Mouse (Mus musculus): Measurements from ENCODE around the gene Anapc11.

The Anapc11 gene

DNA sequence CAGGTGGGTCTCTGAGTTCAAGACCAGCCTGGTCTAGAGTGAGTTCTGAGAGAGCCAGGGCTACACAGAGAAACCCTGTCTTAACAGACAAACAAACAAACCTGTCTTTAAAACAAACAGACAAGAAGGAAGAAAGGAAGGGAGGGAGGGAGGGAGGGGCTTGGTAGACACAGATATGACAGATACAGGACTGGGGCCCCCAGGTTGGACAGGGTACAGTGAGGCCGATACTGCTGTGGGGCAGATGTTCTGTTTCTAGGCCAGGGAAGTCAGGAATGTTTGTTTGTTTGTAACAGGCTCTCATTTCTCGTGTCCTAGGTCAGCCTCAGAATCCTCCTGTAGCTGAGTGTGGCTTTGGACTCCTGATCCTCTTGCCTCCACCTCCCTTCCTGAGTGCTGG lies 5.3 kb downstream of the Anapc11 start:
- no peak for ATAC-seq (ENCODE audit: insufficient number of reproducible peaks, low FRiP score, low TSS enrichment)

DNA sequence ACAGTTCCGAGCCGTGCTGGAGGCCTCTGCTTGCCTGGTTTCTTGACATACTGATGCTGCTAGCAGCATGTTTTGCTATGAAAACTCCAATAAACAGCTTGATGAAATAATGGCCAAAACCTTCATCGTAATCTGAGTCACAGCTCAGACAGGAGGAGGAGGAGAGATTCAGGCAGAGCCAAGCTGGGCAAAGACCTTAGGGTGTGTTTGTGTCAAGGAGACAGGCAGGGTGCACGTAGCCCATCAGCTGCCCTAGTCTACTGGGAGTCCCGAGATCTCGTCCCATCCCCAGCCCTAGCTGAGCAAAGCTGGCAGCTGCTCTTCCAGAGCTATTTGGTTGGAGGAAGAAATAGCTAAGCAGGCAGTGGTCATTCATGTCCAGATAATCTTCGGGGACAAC lies 7.4 kb downstream of the Anapc11 start:
- no peak for ATAC-seq (ENCODE audit: insufficient number of reproducible peaks, low FRiP score, low TSS enrichment)

DNA sequence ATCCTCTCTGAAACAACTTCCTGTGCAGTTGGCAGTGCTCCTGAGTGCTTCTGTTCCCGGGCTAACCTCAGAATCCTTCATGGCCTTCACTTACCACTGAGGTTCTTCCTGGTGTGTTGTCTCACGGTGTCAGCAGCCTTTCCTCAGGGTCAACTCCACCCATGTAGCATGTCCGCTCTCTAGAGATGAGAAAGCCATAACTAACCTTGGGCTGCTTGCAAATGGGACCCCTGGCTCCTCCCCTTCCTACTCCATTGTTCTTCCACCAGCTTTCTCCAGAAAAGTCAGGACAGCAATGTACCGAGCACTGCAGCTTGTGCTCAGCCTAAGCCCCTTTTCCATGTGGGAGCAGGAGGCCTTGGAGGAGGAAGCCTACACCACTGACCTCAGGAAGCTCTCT lies 8.5 kb downstream of the Anapc11 start:
- ATAC-seq (ENCODE audit: insufficient number of reproducible peaks, low FRiP score, low TSS enrichment) = no peak

DNA sequence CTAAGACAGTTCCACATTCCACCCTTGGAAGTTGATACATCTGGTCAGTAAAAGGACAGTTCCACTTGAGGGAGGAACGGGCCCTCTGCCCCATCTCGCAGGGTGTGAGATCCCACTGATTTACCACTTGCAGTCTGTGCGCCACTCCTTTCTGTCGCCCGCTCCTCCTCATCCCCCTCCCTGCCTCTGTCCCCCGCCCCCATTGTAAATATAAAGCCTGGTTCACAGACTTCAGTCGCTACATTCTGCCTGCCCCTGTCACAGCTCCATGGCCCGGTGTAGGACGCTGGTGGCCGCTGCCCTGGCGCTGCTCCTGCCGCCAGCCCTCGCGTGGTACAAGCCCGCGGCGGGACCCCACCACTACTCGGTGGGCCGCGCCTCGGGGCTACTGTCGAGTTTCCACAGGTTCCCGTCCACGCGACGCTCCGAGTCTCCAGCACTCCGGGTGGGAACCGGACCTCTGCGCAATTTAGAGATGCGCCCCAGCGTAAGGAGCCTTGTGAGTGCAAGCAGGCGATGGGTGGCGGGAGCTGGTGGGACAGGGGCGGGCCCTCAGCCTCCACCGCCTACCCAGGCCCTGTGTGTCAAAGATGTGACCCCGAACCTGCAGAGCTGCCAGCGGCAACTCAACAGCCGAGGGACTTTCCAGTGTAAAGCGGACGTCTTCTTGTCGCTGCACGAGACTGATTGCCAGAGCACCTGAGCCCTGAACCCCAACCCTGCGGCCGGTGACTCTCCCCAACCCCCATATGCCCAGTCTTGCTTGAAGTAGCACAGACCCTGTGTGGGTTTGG lies 10.2 kb downstream of the Anapc11 start, which contains the start of gene Npb:
Gene Npb (plus strand): TSS at position 237 of the 794 bp plus-strand sequence.
- no peak for ATAC-seq (ENCODE audit: insufficient number of reproducible peaks, low FRiP score, low TSS enrichment)

DNA sequence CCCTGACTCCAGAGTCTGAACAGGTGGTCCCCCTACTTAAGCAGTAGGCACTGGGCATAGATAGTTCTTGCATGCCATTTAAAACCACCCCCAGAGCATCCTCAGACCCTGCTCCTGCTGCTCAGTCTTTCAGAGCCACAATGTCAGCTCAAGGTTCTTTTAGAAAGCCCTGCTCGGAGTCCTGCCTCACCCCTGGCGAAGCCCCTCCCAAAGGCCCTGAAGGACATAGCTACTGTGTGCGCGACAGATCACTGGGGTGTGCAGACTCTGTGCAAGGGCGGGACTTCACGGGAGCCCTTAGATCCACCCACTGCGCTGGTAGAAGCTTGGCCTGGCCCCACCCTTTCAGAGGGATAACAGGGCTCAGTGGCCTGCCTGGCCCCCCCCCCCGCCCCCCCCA lies 11.0 kb downstream of the Anapc11 start:
- no peak for ATAC-seq (ENCODE audit: insufficient number of reproducible peaks, low FRiP score, low TSS enrichment)

DNA sequence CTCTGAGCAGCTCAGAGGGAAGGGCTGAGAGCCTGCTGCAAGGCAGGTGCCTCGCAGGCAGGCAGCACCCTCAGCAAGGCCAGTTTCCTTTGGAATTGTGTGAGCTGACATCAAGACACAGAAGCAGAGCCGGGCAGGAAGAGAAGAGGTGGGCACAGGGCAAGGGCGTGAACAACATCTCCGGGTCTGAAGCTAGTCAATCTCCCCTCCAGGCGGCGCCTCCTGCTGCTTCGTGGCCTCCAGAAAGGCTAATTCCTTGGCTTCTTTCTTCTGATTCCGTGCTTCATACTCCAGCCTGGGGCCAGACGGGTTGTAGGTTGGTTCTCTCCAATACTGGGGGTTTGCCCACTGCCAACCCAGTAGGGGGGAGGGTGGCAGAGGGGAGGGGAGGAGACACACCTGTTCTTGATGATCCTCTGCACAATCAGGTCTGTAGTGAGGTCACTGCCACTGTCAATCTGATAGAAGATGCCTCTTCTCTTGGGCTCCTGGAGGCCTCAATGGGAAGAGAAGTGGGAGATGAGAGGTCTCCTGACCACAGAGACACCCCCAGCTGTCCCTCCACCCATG lies 12.3 kb downstream of the Anapc11 start:
- ATAC-seq (ENCODE audit: insufficient number of reproducible peaks, low FRiP score, low TSS enrichment) = no peak

DNA sequence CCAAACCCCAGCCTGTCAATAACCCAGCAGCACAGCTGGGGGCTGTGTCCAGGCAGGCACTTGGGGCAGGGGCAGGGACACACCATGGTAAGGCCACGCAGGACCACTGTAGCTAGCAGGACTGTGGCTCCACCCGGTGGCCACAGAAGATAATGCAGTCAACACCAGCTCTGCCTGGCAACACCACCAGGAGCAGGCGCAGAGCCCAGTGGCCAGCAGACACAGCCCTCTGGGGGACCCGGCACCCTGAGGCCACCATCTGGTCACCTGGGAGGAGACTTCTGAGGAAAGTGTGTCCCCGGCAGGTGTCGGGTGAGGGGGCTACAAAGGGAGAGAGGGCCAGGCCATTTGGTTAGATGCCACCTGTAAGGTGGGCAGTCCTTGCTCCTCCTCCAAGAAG lies 14.5 kb downstream of the Anapc11 start:
- peak; percentile 61 for ATAC-seq (ENCODE audit: insufficient number of reproducible peaks, low FRiP score, low TSS enrichment)

DNA sequence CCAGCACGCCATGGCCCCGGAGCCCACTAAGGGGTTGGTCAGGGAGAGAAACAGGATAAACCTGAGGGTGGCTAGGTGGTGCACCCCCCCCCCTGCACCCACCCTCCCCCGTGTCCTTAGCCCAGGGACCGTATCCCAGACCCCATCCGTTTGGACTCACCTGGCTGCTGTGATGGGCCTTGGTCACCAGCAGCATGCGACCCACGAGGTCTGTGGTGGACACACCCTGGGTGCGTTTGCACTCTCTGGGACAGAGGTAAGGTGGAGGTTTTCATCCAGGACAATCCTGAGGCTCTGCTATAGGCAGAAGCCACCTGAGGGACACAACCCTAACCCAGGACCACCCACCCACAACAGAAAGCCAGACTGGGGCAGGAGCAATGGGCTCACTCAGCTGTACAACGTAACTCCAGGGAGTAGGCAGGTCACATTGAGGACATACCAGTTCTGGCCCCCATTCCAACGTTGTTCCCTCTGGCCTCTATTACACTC lies 15.3 kb downstream of the Anapc11 start:
- ATAC-seq (ENCODE audit: insufficient number of reproducible peaks, low FRiP score, low TSS enrichment) = no peak

DNA sequence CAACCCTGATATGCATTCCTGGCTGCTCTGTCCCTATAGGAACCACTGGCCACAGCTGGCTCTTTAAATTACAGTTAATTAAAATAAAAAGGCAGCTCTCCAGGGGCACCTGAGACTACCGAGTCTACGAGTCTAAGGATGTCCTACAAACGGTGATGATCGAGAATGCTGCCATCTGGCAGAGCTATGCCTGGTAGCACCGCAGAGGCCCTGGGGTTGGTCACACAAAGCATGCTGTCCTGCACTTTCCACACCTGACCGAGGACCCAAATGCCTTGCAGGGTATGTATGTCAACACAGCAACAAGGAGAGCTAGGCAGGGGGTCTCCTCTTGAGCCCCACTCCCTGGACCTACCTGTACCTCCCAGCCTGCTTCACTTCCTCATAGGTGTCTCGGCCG lies 15.8 kb downstream of the Anapc11 start:
- ATAC-seq (ENCODE audit: insufficient number of reproducible peaks, low FRiP score, low TSS enrichment) = no peak

DNA sequence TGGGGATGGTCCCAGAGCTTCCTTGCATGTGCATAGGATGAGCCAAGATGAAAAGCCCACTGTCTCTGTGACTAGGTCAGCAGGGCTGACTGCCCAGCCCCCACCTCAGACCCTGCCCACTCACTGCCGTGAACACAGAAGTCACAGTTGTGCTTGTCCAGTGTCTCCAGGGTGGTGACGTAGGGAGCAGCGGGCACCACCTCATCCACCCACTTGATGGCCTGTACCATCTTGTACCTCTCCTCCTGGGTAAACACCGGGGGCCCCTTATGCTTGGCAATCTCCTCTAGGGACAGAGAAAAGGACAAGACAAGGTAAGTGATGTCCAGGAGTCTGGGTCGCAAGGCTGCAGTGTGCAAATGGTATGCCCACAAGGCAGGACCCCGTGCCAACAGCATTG lies 16.9 kb downstream of the Anapc11 start:
- ATAC-seq (ENCODE audit: insufficient number of reproducible peaks, low FRiP score, low TSS enrichment) = no peak

DNA sequence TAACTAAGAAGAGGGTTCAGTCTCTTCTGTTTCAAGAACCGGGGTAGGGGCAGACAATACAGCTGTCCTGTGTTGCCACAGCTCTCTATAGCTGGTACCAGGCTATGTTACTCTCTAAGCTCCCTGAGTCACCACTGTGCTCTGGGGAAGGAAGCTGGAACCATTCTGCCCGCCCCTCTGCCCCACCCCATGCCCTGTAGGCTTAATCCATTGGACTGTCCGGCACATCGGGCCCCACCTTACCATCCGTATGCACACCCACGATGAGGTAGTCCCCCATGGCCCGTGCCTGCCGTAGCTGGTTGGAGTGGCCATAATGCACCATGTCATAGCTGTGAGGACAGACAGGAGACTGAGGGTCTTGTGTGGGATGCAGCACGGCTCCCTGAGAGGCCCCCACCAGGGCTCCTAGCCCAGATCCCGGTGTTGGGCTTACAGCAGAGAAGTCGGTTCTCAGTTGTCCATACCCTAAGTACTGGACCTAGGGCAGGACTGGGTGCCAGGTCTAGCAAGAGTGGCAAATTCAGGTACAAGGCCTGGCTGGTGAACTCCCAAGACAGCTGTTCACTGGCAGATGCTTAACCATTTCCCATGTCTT lies 17.5 kb downstream of the Anapc11 start:
- no peak for ATAC-seq (ENCODE audit: insufficient number of reproducible peaks, low FRiP score, low TSS enrichment)

DNA sequence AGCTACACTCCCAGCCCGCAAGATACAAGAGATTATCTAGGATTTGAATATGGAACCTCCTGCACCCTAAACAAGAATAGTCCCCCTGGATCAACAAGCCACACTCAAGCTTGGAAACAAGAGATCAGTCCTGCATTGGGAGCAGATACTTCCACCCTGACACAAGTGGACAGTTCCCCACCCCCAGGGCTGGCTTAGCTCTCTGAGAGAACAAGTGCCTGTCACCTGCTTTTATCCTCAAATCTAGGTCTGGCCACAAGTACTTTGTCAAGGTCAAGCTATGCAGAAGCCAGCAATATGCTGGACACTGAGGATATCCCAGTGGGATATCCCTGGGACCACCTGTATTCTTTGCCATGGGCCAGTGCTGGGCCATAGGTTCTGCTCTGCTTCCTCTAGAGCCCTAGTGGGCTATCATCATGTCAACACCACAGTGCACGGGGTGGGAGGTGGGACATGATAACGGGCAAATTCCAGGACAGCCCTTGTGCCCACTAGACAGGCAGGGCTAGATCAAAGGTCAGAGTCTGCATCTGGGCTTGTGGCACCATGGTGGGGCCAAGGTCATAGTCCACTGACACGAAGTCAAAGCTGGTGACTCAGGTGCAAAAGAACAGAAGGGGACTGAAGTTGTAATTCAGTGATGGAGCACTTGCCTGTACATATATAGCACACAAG lies 18.5 kb downstream of the Anapc11 start:
- ATAC-seq (ENCODE audit: insufficient number of reproducible peaks, low FRiP score, low TSS enrichment) = no peak

DNA sequence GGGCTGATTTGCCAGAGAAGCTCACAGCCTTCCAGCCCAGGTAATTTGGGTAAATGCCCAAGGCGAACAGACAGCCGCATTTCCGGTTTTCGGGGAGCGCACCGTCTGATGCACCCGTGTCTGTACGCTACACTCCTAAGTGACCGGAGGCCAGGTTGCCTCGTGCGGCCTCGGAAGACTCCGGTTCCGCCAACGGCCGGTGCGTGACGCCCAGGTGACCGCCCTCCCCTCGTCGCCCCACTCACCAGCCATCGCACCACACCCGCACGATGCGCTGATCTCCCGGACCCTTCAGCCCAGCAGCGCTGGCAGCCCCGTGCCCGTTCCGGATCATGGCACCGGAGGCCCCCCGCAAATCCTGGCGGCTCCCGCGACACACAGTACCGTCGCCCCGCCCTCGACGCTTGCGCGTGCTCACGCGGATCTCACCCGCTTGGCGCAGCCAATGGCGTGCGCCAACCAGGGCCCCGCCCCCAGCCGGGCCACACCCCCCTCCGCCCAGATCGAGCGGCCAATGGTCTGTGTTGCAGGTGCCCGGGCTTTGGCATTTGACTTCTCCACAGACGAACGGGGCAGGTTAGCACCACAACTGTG lies 19.4 kb downstream of the Anapc11 start, which contains the start of gene Pcyt2:
Gene Pcyt2 (minus strand): TSS at position 418 of the 594 bp plus-strand sequence.
- peak; percentile 57 for ATAC-seq (ENCODE audit: insufficient number of reproducible peaks, low FRiP score, low TSS enrichment)

DNA sequence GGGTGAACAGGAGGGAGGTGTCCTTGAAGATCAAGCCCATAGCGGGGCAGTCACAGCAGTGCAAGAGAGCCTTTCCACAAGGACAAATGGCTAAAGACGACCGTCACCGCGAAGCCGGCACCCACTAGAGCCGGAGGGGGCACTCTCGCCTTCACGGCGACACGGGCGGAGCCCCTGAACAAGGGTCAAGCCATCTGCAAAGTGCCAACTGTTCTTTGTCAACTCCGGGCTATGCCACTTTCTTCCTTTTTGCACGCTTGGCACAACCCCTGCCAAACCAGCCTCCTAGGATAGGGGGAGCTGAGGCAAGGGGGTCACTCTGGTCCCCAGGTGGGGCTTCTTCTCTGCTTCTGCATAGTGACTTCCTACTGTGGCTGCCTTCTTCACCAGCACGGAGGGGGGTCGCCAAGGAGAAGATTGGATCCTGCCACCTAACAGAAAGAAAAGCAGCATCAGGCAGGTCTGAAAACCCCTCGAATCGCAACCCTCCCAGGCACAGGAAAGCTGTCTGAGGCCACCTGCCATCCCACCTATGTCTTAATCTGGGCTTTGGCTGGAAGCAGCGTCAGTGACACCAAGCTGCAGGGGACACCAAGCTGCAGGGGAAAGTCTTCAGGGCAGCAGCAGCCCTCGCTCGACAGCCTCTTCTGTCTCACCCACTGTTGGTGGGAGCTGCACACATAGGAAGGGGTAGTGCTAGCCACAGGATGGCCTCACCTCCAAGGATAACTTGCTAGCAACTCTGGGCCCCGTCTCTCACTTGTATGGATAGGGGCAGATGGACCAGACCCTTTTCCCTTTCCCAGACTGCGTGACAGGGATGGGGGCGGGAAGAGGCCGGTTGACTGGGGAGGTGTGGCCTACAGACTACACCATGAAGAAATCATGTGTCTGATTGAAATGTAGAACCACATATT lies 20.7 kb downstream of the Anapc11 start:
- no peak for ATAC-seq (ENCODE audit: insufficient number of reproducible peaks, low FRiP score, low TSS enrichment)

DNA sequence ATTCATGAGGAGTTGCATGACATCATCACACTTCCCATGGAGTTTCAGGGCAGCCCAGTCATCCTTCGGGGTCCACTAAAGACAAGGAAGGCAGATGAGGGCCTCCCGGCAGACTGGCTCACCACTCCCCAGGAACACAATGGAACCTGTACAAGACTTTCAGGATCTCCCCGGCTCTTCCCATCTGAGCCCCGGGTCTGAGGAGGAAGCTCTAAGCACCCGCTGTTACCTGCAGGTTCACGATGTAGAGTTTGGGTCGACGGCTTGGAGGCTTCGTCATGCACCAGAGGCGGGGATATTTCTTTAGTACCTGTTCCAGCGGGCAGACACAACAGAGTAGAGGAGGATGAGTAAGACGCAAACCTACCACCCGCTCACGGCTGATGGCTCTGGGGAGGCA lies 22.0 kb downstream of the Anapc11 start:
- ATAC-seq (ENCODE audit: insufficient number of reproducible peaks, low FRiP score, low TSS enrichment) = no peak

DNA sequence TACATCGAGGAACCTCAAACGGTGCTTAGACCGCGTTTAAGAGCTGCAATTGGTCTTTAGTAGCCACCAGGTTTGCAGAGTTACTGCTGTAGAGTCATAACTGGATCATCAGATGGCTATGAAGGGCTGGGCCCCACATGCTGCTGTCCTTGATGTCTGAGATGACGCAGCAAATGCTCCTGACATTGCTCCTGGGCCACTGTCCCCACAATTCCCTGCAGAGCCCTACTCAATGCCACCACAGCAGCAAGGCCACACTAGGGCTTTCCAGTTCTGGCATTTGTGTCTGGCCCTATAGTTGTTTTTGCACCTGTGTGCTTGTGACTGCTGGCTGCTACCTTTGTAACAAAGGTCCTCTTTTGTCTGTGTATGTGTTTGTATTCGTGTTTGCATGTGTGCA lies 24.6 kb downstream of the Anapc11 start:
- ATAC-seq (ENCODE audit: insufficient number of reproducible peaks, low FRiP score, low TSS enrichment) = no peak

DNA sequence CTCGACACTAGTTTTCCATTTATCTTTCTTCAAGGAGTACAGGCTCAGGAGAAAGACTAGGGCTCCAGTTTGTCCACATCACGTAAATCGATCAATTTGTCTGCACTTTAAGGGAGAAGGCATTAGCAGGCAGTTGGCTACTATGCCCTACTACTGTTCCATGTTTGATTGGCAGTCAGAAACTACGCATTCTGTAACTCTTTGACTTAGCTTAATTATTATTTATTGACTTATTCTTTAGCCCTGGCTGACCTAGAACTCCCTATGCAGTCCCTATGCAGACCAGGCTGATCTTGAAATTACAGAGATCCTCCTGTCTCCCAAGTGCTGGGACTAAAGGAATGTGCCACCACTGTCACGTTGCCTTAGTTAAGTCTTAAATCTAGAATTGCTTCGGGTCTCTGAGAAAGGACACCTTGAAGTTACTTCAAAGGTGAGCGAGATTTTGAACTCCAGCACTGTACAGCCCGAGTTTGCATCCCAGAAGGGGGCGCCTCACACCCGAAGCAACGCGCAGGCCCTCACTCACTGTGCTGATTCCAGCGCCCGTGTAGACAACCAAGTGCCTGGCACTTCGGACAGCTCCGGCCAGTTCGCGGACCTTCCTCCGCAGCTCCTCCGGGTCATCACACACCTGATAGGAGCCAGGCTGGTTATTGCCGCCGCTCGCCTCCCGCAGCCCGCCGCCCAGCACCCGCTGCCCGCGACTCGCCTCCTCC lies 25.9 kb downstream of the Anapc11 start:
- peak; percentile 64; the same call in 1 of the 2 replicates for ATAC-seq (ENCODE audit: insufficient number of reproducible peaks, low FRiP score, low TSS enrichment)

DNA sequence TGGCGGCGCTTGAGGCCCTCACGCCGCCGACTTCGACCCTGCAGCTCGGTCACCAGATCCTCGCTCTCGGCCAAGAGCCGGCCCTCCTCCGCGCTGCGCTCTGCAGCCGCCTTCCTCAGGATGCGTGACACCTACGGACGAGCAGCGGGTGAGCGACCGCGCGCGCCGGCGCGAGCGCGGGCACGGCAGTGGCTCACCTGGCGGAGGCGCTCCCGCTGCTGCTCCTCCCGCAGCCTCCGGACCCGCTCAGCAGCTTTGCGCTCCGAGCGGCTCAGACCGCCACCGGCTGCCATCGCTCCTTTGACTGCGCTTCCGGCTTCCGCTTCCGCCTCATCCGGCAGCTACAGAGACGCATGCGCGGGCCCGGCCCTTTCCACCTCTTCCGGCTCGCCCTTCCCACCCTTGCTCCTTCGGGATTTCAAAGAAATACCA lies 26.5 kb downstream of the Anapc11 start:
- ATAC-seq (ENCODE audit: insufficient number of reproducible peaks, low FRiP score, low TSS enrichment) = peak; percentile 72; the same call in 1 of the 2 replicates
